Mouse (Mus musculus): ENCODE measurements around the gene Olfr418. TPM values are rescaled to one million over a fixed set of nuclear protein-coding genes. Genes with fewer than 3 reads are reported as not detected.

Olfr418 gene
- not detected for polyA plus RNA-seq (2017; shearing (Covaris generic))

GRCm38 (mm10) chr1:173265701-173266100 lies at the start of gene Olfr418:
Gene Olfr418 (plus strand): TSS chr1:173266001.

GRCm38 (mm10) chr1:173227081-173227480 lies 38.7 kb upstream of the Olfr418 start, which contains the start of gene Fcer1a:
Gene Fcer1a (minus strand): TSS chr1:173227214.

GRCm38 (mm10) chr1:173277677-173278076 lies 11.9 kb downstream of the Olfr418 start, which contains the start of gene Mptx2:
Gene Mptx2 (minus strand): TSS chr1:173277777.

Other genes with a start within 250 kb of the Olfr418 start
- gene Olfr1408, start 128.6 kb upstream of the Olfr418 start, polyA plus RNA-seq (2017; shearing (Covaris generic)), result not detected
- 0.18 TPM for gene Olfr1406, start 75.4 kb upstream of the Olfr418 start, polyA plus RNA-seq (2017; shearing (Covaris generic))
- gene Olfr218, start 68.2 kb upstream of the Olfr418 start, polyA plus RNA-seq (2017; shearing (Covaris generic)), result not detected
- gene Olfr1404, start 53.6 kb upstream of the Olfr418 start, polyA plus RNA-seq (2017; shearing (Covaris generic)), result not detected
- gene Fcer1a, start 38.8 kb upstream of the Olfr418 start, polyA plus RNA-seq (2017; shearing (Covaris generic)), result not detected
- not detected for gene Mptx2, start 11.8 kb downstream of the Olfr418 start, polyA plus RNA-seq (2017; shearing (Covaris generic))
- not detected for gene Ackr1, start 67.7 kb downstream of the Olfr418 start, polyA plus RNA-seq (2017; shearing (Covaris generic))
- 83.0 TPM for gene Aim2, start 84.9 kb downstream of the Olfr418 start, polyA plus RNA-seq (2017; shearing (Covaris generic))
- not detected for gene Cadm3, start 101.7 kb downstream of the Olfr418 start, polyA plus RNA-seq (2017; shearing (Covaris generic))
- gene Ifi206, start 225.0 kb downstream of the Olfr418 start, polyA plus RNA-seq (2017; shearing (Covaris generic)), result 124 TPM

Data from inflammation-experienced regulatory T-cells, adult 16 weeks (primary cell).